Mouse (Mus musculus) ES-E14 (cell line): ENCODE measurements at regions not wholly inside any gene's neighbourhood (a gene's known extent, or its start where the extent isn't known, plus 50 kb on each side); places are given as distances from the start of the nearest gene placed in this dataset.

ENCODE experiments used
- DNase-seq: peaks from one replicate; pipeline ENCODE4 v3.0.0-alpha.2; 2013; ENCODE audit warnings: low read depth, low spot score
- H3K27ac ChIP-seq: 2 replicates; pipeline ENCODE4 v1.5.1; 2012; ENCODE audit warnings: low read depth, mild to moderate bottlenecking, low read length, moderate library complexity, mixed read lengths; ENCODE audit not compliant: poor library complexity, insufficient read depth, severe bottlenecking
- H3K36me3 ChIP-seq: 2 replicates; pipeline ENCODE4 v1.6.1; 2012; ENCODE audit warnings: mild to moderate bottlenecking, low read length, moderate library complexity, mixed read lengths; ENCODE audit not compliant: control insufficient read depth, poor library complexity, insufficient read depth, severe bottlenecking
- H3K4me1 ChIP-seq, 2 experiments: fragments of 150-350 bp in 1 of 2; sonication (generic) in 1 of 2; 2 replicates each; pipeline ENCODE4 v1.6.1; 2012; ENCODE audit warnings: low read length in 2 of 2, mild to moderate bottlenecking in 1 of 2, mixed read lengths in 1 of 2; ENCODE audit not compliant: control insufficient read depth in 2 of 2, insufficient read depth in 2 of 2, poor library complexity in 1 of 2
- H3K4me3 ChIP-seq, 2 experiments: fragments of 150-350 bp in 1 of 2; sonication (generic) in 1 of 2; 2 replicates each; pipeline ENCODE4 v1.5.1; 2012; ENCODE audit warnings: low read length in 2 of 2, low read depth in 1 of 2, mild to moderate bottlenecking in 1 of 2, mixed read lengths in 1 of 2; ENCODE audit not compliant: insufficient read depth in 1 of 2, poor library complexity in 1 of 2, severe bottlenecking in 1 of 2
- H3K9ac ChIP-seq: 2 replicates; pipeline ENCODE4 v1.6.1; 2012; ENCODE audit warnings: low read depth, mild to moderate bottlenecking, low read length, mixed read lengths; ENCODE audit not compliant: poor library complexity, insufficient read depth, severe bottlenecking
- H3K9me3 ChIP-seq: fragments of 150-350 bp; sonication (generic); 2 replicates; pipeline ENCODE4 v1.6.1; 2012; ENCODE audit warnings: low read depth, mild to moderate bottlenecking, low read length; ENCODE audit not compliant: control insufficient read depth, insufficient read depth
- CHD2 ChIP-seq: IDR thresholded peaks from 2 replicates; pipeline ENCODE4 v1.6.1; 2014; ENCODE audit warnings: mild to moderate bottlenecking, low read depth, low read length, inconsistent platforms
- HCFC1 ChIP-seq: IDR thresholded peaks from 2 replicates; pipeline ENCODE4 v1.6.1; 2012; ENCODE audit warnings: low read length, inconsistent platforms, borderline replicate concordance; ENCODE audit not compliant: insufficient read depth
- MAFK ChIP-seq: IDR thresholded peaks from 2 replicates; pipeline ENCODE4 v1.6.1; 2014; ENCODE audit warnings: mild to moderate bottlenecking, low read depth, low read length, inconsistent platforms; ENCODE audit not compliant: insufficient read depth
- ZC3H11A ChIP-seq: IDR thresholded peaks from 2 replicates; pipeline ENCODE4 v1.6.1; 2012; ENCODE audit warnings: low read depth, mild to moderate bottlenecking, inconsistent platforms, low read length, borderline replicate concordance
- ZNF384 ChIP-seq: IDR thresholded peaks from 2 replicates; pipeline ENCODE4 v1.6.1; 2012; ENCODE audit warnings: low read depth, low read length, inconsistent platforms
- in situ Hi-C, 2 experiments: fragments of 600-800 bp; cut with MboI; formaldehyde crosslinking; loops; one replicate each; pipeline ENCODE4 v1.15.1; 2025; ENCODE audit warnings: low sequenced_read_pairs in 2 of 2, inconsistent platforms in 1 of 2; ENCODE audit not compliant: unreplicated experiment in 2 of 2

GRCm38 (mm10) chr16:12938563-12938962 lies 170.9 kb upstream of the Ercc4 start:
- H3K4me3 ChIP-seq = no peak overlapping the region
- in situ Hi-C loops = no loop called here
- no peaks in the 10 kb centered on the region for H3K36me3 ChIP-seq
- no peak overlapping the region for H3K9ac ChIP-seq
- H3K27ac ChIP-seq = no peak overlapping the region
- DNase-seq = no peak
- no peaks in the 10 kb centered on the region for H3K4me1 ChIP-seq
- TF ChIP-seq HCFC1 (no peak), CHD2 (no peak), MAFK (no peak), ZNF384 (no peak), ZC3H11A (peak; percentile 62; the same call in 1 of the 2 replicates)
- H3K9me3 ChIP-seq = no peaks in the 10 kb centered on the region

GRCm38 (mm10) chr16:12951176-12951575 lies 158.3 kb upstream of the Ercc4 start:
- Histone ChIP-seq H3K9me3 (no peaks in the 10 kb centered on the region), H3K36me3 (no peaks in the 10 kb centered on the region), H3K4me1 (0 out of 4 replicates have a peak, but pooled peaks cover 0 to 2% of the 10 kb centered on the region in 2 experiments), H3K27ac (no peak overlapping the region), H3K4me3 (no peak overlapping the region), H3K9ac (no peak overlapping the region)
- in situ Hi-C loops = no loop called here
- DNase-seq = no peak
- TF ChIP-seq CHD2 = no peak
- TF ChIP-seq MAFK = no peak
- no peak for TF ChIP-seq ZNF384

GRCm38 (mm10) chr16:12954028-12954427 lies 155.5 kb upstream of the Ercc4 start:
- no peak for DNase-seq
- no peak overlapping the region for H3K4me3 ChIP-seq
- no peak overlapping the region for H3K9ac ChIP-seq
- no peaks in the 10 kb centered on the region for H3K36me3 ChIP-seq
- TF ChIP-seq CHD2 (no peak), ZC3H11A (no peak), HCFC1 (no peak), MAFK (no peak), ZNF384 (no peak)
- no peaks in the 10 kb centered on the region for H3K9me3 ChIP-seq
- H3K27ac ChIP-seq = no peak overlapping the region
- in situ Hi-C loops = no loop called here
- peaks cover 2 to 6% of the 10 kb centered on the region in 2 experiments; a peak in 2 of 4 replicates for H3K4me1 ChIP-seq

GRCm38 (mm10) chr16:12956416-12956815 lies 153.1 kb upstream of the Ercc4 start:
- Histone ChIP-seq H3K9me3 (no peaks in the 10 kb centered on the region), H3K9ac (no peak overlapping the region), H3K36me3 (no peaks in the 10 kb centered on the region), H3K27ac (no peak overlapping the region), H3K4me1 (peaks cover 6 to 10% of the 10 kb centered on the region in 2 experiments), H3K4me3 (no peak overlapping the region)
- in situ Hi-C loops = no loop called here
- no peak for DNase-seq
- TF ChIP-seq ZNF384 (no peak), HCFC1 (no peak), CHD2 (no peak), MAFK (no peak), ZC3H11A (no peak; the same call in 1 of the 2 replicates)

- Histone ChIP-seq H3K4me1 (peaks cover 7 to 8% of the 10 kb centered on the region in 2 experiments), H3K27ac (peak overlapping the region; percentile 82; the same call in 1 of the 2 replicates), H3K9me3 (no peaks in the 10 kb centered on the region), H3K4me3 (no peak overlapping the region), H3K9ac (no peak overlapping the region), H3K36me3 (no peaks in the 10 kb centered on the region)
- in situ Hi-C loops = no loop called here
- DNase-seq = peak; percentile 65
- TF ChIP-seq ZC3H11A (no peak), CHD2 (no peak), ZNF384 (no peak), HCFC1 (no peak)
These were observed 148.6 kb upstream of the Ercc4 start for GRCm38 (mm10) chr16:12960885-12961284.
